Mouse (Mus musculus) erythroblast, adult 5-6 weeks (primary cell): ENCODE data around the gene 1700109H08Rik. TPM values are rescaled to one million over a fixed set of nuclear protein-coding genes. Genes with fewer than 3 reads are reported as not detected.
"Not testable (repeated sequence)": the region's sequence is repeated elsewhere in the genome, so short reads cannot be mapped to it uniquely, and the experiment has no call there.

Source experiments
- ATAC-seq: replicated peaks from 2 replicates; pipeline ENCODE4 v1.8.0; 2016; ENCODE audit warnings: moderate number of reproducible peaks, mild to moderate bottlenecking, moderate TSS enrichment, inconsistent platforms; ENCODE audit not compliant: poor library complexity, low FRiP score, severe bottlenecking
- total RNA-seq, 2 experiments: library from RNA; stranded (forward) in 1 of 2; stranded (reverse) in 1 of 2; fragments of 150-400 nt in 1 of 2; fragments of 200-764, 138-1000 nt in 1 of 2; gene quantifications; 2 replicates each; pipeline versions ENCODE4 v1.2.3 to v1.2.4; 2015 to 2017; ENCODE audit warnings: low replicate concordance in 2 of 2

The 1700109H08Rik gene
- total RNA-seq, 2 experiments from 2014 or later: 6.9 to 9.5 TPM

DNA sequence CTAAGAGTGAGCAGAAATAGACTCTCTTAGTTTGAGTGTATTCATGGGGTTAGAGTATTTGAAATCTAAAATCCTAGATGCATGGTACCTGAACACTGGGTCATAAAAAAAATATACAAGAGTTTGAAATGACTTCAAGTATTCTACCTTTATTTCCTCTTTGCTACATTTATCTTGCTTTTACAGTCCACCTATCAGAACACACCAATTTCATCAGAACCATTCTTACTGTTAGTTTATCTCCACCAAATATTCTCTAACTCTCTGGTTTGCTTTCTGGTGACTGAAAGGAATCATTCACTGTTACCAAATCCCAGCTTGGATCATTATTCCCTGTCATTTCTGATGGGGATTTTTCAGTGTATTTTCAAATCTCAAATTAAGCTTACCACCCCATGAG lies 25.8 kb downstream of the 1700109H08Rik start:
- ATAC-seq: no peak

DNA sequence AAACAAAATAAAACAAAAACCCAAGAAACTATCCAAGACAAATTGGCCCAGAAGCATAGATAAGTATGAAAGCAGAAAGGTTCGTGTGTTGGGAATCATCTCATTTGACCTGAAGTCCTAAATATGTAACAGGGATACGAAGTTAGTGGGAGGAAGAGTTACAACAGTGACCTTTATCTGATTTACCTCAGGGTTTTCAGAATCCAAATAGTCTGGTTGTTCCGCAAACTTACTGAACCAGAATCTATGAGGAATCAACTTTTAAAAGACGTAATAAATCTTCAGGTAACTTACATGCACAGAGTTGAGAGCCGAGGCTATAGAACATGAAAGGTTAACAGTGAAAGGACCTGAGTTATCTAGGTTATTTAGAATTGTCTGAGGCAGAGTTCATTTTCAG lies 27.4 kb downstream of the 1700109H08Rik start:
- ATAC-seq: no peak

DNA sequence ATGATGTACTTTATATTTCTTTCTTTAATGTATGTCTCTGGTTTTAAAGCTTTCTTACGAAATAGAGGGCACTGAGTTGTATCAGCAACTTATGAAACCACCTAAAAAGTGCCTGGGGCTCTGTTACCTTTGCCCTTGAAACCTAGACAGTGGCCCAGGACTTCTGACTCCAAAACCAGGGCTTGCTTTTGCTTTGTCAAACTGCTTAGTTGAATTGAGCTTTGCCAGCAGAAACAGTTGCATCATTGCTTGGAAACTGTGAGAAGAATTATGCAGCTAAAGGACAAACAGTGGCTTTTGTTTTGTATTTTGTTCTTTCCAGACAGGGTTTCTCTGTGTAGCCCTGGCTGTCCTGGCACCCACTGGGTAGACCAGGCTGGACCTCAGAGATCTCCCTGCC lies 28.9 kb downstream of the 1700109H08Rik start:
- no peak for ATAC-seq

DNA sequence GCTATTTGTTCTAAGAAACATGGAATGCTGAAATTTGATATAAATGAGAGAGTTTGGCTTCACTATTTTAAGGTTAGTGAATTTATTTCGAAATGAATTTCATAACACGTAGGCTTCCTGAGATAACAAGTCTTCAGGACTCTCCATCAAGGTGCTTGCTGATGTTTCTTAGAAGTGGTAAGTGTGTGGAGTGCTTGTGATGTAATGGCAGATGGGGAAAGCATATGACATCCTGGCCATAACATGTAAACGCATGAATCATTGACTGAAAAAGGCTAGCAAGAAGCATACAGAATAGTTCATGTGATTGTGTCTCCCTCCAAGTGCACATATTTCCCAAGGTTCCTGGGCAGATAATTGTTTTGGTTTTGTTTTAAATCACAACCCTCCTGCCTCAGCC lies 29.4 kb downstream of the 1700109H08Rik start:
- ATAC-seq: no peak

DNA sequence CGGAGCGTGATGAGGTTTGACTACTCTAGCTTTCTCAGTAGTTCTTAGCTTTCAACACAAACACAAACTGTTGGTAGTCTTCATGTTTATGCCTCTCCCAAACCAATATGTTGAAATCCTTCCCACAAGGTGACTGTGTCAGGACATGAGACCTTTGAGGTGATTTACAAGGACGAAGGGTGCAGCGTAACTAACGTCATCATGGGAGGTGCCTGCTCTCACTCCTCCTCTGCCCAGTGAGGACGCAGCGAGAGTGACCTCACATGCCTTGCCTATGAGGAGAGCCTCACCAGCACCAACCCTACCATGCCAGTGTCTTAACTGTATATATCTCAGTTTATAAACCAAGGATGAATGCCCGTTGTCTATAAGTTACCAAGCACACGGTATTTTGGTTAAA lies 35.7 kb downstream of the 1700109H08Rik start:
- no peak for ATAC-seq

DNA sequence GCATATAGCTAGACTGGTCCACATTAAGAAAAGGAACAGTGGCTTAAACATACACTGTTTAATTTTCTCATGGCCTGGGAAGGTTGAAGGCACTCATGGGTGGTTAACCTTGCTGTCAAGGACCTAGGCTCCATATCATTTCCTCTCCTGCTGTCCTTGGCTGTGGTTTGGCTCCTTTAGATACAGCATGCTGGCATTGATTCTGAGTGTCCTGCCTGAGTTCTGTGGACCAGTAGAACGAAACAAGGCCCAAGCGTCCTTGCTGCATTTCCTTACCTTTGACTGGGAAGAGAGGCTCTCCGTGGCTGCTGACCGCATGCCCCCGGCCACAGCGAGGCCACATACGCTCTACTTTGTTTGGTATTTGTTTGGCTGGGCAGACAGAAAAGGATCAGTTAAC lies 37.9 kb downstream of the 1700109H08Rik start:
- no peak for ATAC-seq

DNA sequence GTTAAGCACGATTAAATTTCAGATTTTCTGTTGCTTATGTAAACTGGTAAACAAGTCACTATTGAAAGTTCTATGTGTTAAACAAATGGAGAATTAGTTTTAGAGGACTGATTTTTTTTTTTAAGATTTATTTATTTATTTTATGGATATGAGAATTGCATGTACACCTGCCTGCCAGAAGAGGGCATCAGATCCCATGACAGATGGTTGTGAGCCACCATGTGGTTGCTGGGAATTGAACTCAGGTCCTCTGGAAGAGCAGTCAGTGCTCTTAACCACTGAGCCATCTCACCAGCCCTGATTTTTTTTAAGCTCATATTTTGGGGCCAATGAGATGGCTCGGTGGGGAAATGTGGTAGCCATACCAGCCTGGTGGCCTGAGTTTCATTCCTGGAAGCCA lies 40.5 kb downstream of the 1700109H08Rik start:
- ATAC-seq: not testable (repeated sequence)

DNA sequence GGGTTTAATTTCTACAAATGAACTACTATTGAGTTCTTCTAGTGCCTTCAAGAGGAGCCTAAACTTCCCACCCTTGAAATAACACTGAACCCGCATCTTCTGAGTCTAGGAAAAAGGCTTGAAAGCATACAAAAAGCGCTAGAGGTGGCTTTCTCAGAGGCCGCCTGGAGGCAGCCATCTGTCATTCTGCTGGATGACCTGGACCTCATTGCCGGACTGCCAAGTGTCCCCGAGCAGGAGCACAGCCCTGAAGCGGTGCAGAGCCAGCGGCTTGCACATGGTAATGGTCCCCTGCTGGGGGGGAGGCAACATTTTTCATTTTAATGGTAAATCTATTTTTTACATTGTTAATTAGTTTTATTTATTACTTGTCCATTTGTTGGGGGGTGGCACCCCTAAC lies 49.1 kb downstream of the 1700109H08Rik start:
- no peak for ATAC-seq

DNA sequence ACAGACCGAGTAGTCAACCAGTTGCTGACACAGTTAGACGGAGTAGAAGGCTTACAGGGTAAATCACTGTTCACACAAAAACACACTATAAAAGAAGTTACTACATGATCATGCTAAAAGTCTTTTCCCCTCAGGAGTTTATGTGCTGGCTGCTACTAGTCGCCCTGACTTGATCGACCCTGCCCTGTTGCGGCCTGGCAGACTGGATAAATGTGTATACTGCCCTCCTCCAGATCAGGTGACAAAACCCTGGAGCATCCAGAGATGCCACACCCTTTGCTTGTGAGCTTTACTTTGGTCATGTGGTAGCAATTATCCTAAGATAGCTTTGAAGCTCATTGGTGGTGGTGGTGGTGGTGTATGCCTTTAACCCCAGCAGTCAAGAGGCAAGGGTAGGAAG lies 58.7 kb downstream of the 1700109H08Rik start:
- ATAC-seq: no peak

DNA sequence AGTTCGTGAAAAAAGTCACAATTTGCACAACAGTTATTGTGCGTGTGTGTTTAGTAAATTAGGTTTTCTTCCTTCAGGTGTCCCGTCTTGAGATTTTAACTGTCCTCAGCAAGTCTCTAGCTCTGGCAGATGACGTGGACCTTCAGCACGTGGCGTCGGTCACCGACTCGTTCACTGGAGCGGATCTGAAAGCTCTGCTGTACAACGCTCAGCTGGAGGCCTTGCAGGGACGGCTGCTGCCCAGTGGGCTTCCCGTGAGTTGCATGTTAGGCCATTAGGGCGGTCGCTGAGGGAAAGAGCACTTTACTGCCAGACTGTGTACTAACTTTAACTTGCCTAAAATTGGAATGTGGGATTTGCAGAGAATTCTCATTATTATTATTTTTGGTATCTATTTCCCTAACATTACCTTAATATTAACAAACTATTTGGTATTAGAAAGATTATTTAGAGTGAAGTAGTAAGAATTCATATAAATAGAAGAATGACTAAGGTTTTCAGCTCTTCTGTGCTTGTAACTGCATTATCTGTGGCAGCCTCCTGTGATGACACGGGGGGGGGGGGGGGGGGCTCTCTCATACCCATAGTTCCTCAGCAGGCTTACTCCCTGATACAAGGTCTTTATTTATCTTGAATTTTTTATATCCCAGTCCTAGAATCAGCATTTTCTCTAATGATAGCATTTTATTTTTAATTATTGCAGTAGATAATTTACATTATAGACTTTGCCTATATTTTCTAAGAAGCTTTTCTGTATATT lies 60.3 kb downstream of the 1700109H08Rik start:
- ATAC-seq: no peak

DNA sequence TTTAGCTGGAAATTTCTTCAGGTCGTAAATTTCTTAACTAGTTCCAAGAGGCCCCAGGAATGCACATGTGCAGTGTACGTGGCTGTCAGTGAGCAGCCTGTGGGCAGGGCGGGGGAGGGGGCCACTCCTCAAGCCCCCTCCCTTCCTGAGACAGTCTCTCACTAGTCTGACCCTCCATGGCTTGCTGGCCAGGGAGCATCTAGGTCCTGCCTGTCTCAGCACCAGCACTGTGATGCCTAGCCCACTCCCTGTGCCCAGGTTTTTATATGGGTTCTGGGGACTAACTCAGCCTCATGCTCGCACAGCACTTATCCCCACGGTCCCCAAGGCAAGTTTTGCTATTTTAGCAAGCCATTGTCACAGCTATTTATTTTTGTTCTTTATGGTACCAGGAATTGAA lies 60.9 kb downstream of the 1700109H08Rik start:
- no peak for ATAC-seq

DNA sequence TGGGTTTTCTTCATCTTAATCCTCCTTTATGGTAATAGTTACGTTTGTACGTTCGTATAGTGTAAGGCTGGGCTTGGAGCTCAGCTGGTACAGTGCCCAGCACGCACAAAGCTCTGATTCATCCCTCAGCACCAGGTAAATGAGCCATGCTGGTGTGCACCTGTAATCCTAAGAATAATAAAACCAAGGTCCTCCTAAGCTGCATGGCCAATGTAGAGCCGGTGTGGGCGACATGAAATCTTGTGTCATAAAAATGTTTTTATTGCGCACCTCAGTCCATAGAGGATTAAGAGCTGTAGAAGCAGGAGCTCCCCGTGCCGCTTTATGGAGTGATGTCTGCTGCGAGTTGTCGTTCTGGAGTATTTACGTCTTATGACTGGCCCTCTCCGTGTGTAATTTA lies 61.9 kb downstream of the 1700109H08Rik start:
- ATAC-seq: no peak

DNA sequence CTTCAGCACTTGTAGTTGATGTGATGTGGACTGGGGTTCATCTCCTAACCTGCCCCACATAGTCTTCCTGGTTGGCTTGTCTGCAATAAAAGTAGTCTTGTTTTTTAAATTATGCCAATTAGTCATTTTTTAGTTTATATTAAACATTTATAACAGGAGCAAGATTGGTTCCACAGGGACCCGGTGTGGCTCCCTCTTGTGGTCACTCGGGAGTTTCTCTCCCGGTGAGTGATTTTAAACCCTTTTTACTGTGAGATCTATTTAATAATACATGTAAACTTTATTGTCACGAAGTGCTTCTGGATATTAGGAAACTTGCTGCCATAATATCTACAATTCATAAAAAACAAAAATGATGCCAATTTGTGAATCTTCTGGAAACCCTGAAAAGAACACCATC lies 62.6 kb downstream of the 1700109H08Rik start:
- ATAC-seq: 0 out of 2 replicates have a peak, but pooled peaks have one; percentile 72

Other genes starting within 250 kb of the 1700109H08Rik start
- gene Cdk6, start 230.1 kb upstream of the 1700109H08Rik start, total RNA-seq (2015; ENCODE audit: low replicate concordance): 30.5 and 40.5 TPM in 2 replicates
- gene Cdk6, start 230.1 kb upstream of the 1700109H08Rik start, total RNA-seq (2017; ENCODE audit: low replicate concordance): 16.2 and 21.3 TPM in 2 replicates
- 28.4 and 32.2 TPM in 2 replicates for gene Fam133b, start 27.7 kb upstream of the 1700109H08Rik start, total RNA-seq (2015; ENCODE audit: low replicate concordance)
- 51.6 and 76.8 TPM in 2 replicates for gene Fam133b, start 27.7 kb upstream of the 1700109H08Rik start, total RNA-seq (2017; ENCODE audit: low replicate concordance)
- 11.1 and 19.2 TPM in 2 replicates for gene Pex1, start 24.5 kb downstream of the 1700109H08Rik start, total RNA-seq (2015; ENCODE audit: low replicate concordance)
- gene Pex1, start 24.5 kb downstream of the 1700109H08Rik start, total RNA-seq (2017; ENCODE audit: low replicate concordance): 5.0 and 7.8 TPM in 2 replicates
- 3.1 and 3.5 TPM in 2 replicates for gene Rbm48, start 25.0 kb downstream of the 1700109H08Rik start, total RNA-seq (2015; ENCODE audit: low replicate concordance)
- 9.9 and 22.0 TPM in 2 replicates for gene Rbm48, start 25.0 kb downstream of the 1700109H08Rik start, total RNA-seq (2017; ENCODE audit: low replicate concordance)
- gene Tmbim7, start 79.6 kb downstream of the 1700109H08Rik start, total RNA-seq (2015; ENCODE audit: low replicate concordance): not detected in 2 replicates
- not detected in 2 replicates for gene Tmbim7, start 79.6 kb downstream of the 1700109H08Rik start, total RNA-seq (2017; ENCODE audit: low replicate concordance)
- 49.3 and 49.4 TPM in 2 replicates for gene Gatad1, start 85.6 kb downstream of the 1700109H08Rik start, total RNA-seq (2015; ENCODE audit: low replicate concordance)
- gene Gatad1, start 85.6 kb downstream of the 1700109H08Rik start, total RNA-seq (2017; ENCODE audit: low replicate concordance): 42.1 and 58.0 TPM in 2 replicates
- 4.8 and 13.2 TPM in 2 replicates for gene Ankib1, start 231.4 kb downstream of the 1700109H08Rik start, total RNA-seq (2015; ENCODE audit: low replicate concordance)
- 18.1 and 21.3 TPM in 2 replicates for gene Ankib1, start 231.4 kb downstream of the 1700109H08Rik start, total RNA-seq (2017; ENCODE audit: low replicate concordance)
- 36.8 and 42.3 TPM in 2 replicates for gene Krit1, start 231.6 kb downstream of the 1700109H08Rik start, total RNA-seq (2015; ENCODE audit: low replicate concordance)
- gene Krit1, start 231.6 kb downstream of the 1700109H08Rik start, total RNA-seq (2017; ENCODE audit: low replicate concordance): 51.4 and 55.5 TPM in 2 replicates